Mouse (Mus musculus): ENCODE measurements around the gene Rbm18. TPM values are rescaled to one million over a fixed set of nuclear protein-coding genes. Genes with fewer than 3 reads are reported as not detected.

The Rbm18 gene
- 56.5 TPM for polyA plus RNA-seq (2014; fragmentation: Illumina TruSeq; extraction: RNeasy Lipid Tissue Mini Kit (QIAGEN cat#74804); ENCODE audit: low read depth, low replicate concordance)

GRCm38 (mm10) chr2:36136300-36136941 is at the start of gene Rbm18, which contains the start of gene Mrrf:
Gene Rbm18 (minus strand): TSS chr2:36136773.
Gene Mrrf (plus strand): TSS chr2:36136389.

GRCm38 (mm10) chr2:36104956-36105741 is 31.4 kb downstream of the Rbm18 start, which contains the start of gene Lhx6:
Gene Lhx6 (minus strand): TSS chr2:36105408.

Other genes starting within 250 kb of the Rbm18 start
- not detected for gene Ttll11, start 156.9 kb downstream of the Rbm18 start, polyA plus RNA-seq (2014; fragmentation: Illumina TruSeq; extraction: RNeasy Lipid Tissue Mini Kit (QIAGEN cat#74804); ENCODE audit: low read depth, low replicate concordance)
- 4.9 TPM for gene Ndufa8, start 87.4 kb downstream of the Rbm18 start, polyA plus RNA-seq (2014; fragmentation: Illumina TruSeq; extraction: RNeasy Lipid Tissue Mini Kit (QIAGEN cat#74804); ENCODE audit: low read depth, low replicate concordance)
- gene Morn5, start 87.3 kb downstream of the Rbm18 start, polyA plus RNA-seq (2014; fragmentation: Illumina TruSeq; extraction: RNeasy Lipid Tissue Mini Kit (QIAGEN cat#74804); ENCODE audit: low read depth, low replicate concordance): not detected
- not detected for gene Lhx6, start 31.4 kb downstream of the Rbm18 start, polyA plus RNA-seq (2014; fragmentation: Illumina TruSeq; extraction: RNeasy Lipid Tissue Mini Kit (QIAGEN cat#74804); ENCODE audit: low read depth, low replicate concordance)
- 37.2 TPM for gene Mrrf, start 384 bp downstream of the Rbm18 start, polyA plus RNA-seq (2014; fragmentation: Illumina TruSeq; extraction: RNeasy Lipid Tissue Mini Kit (QIAGEN cat#74804); ENCODE audit: low read depth, low replicate concordance)
- gene Ptgs1, start 93.7 kb upstream of the Rbm18 start, polyA plus RNA-seq (2014; fragmentation: Illumina TruSeq; extraction: RNeasy Lipid Tissue Mini Kit (QIAGEN cat#74804); ENCODE audit: low read depth, low replicate concordance): 15.4 TPM
- gene Olfr338, start 236.7 kb upstream of the Rbm18 start, polyA plus RNA-seq (2014; fragmentation: Illumina TruSeq; extraction: RNeasy Lipid Tissue Mini Kit (QIAGEN cat#74804); ENCODE audit: low read depth, low replicate concordance): not detected

Data from kidney, adult 10 weeks (tissue).